Mouse (Mus musculus) G1E (cell line): ENCODE results near the gene Nbl1.

ENCODE experiments used
- CTCF ChIP-seq: IDR thresholded peaks from 2 replicates; pipeline ENCODE4 v1.5.1; 2012; ENCODE audit warnings: low read depth, low read length, inconsistent platforms, mixed read lengths
- GATA1 ChIP-seq: IDR thresholded peaks from 2 replicates; pipeline ENCODE4 v1.6.1; 2012; ENCODE audit warnings: borderline replicate concordance, low read length, inconsistent platforms, mixed read lengths
- POLR2AphosphoS5 ChIP-seq: IDR thresholded peaks from 2 replicates; pipeline ENCODE4 v1.6.1; 2012; ENCODE audit warnings: low read depth, low read length, inconsistent platforms; ENCODE audit not compliant: insufficient replicate concordance

- TF ChIP-seq CTCF: no peak
- no peak for TF ChIP-seq POLR2AphosphoS5
- TF ChIP-seq GATA1: no peak
These were observed 50.2 kb downstream of the Nbl1 start for GRCm38 (mm10) chr4:139042611-139043010.
